Mouse (Mus musculus) kidney, adult 18-20 months (tissue): ENCODE results near the gene Pla2g15.
"Not testable (repeated sequence)": the region's sequence is repeated elsewhere in the genome, so short reads cannot be mapped to it uniquely, and the experiment has no call there.

Source experiments
- DNase-seq: peaks from one replicate; pipeline ENCODE4 v3.0.0; 2021

Pla2g15 gene

GRCm38 (mm10) chr8:106169934-106170480 is 19.8 kb downstream of the Pla2g15 start:
- DNase-seq, result no peak

GRCm38 (mm10) chr8:106173566-106173965 is 23.4 kb downstream of the Pla2g15 start:
- no peak for DNase-seq

- DNase-seq, result no peak
Measured at GRCm38 (mm10) chr8:106176891-106177290, 26.7 kb downstream of the Pla2g15 start.

- no peak for DNase-seq
Measured at GRCm38 (mm10) chr8:106177594-106177993, 27.4 kb downstream of the Pla2g15 start.

- DNase-seq, result no peak
Measured at GRCm38 (mm10) chr8:106178428-106178827, 28.2 kb downstream of the Pla2g15 start.

- peak; percentile 21 for DNase-seq
Measured at GRCm38 (mm10) chr8:106185628-106186270, 35.5 kb downstream of the Pla2g15 start.

- no peak for DNase-seq
Measured at GRCm38 (mm10) chr8:106186394-106186793, 36.2 kb downstream of the Pla2g15 start.

GRCm38 (mm10) chr8:106189162-106189561 is 39.0 kb downstream of the Pla2g15 start:
- no peak for DNase-seq

- DNase-seq, result no peak
Measured at GRCm38 (mm10) chr8:106191639-106192038, 41.4 kb downstream of the Pla2g15 start.

GRCm38 (mm10) chr8:106193162-106193561 is 43.0 kb downstream of the Pla2g15 start:
- no peak for DNase-seq

- no peak for DNase-seq
Measured at GRCm38 (mm10) chr8:106194062-106194461, 43.9 kb downstream of the Pla2g15 start.

- DNase-seq, result peak; percentile 23
Measured at GRCm38 (mm10) chr8:106198741-106199140, 48.5 kb downstream of the Pla2g15 start.

- not testable (repeated sequence) for DNase-seq
Measured at GRCm38 (mm10) chr8:106199596-106199995, 49.4 kb downstream of the Pla2g15 start.

GRCm38 (mm10) chr8:106210035-106210731 is 60.0 kb downstream of the Pla2g15 start:
- no peak for DNase-seq

GRCm38 (mm10) chr8:106210821-106211345 is 60.7 kb downstream of the Pla2g15 start, which contains the start of the genes Slc7a6os and Prmt7:
Gene Slc7a6os, minus strand, starts transcription at chr8:106210935.
Gene Prmt7, plus strand, starts transcription at chr8:106210936.
- DNase-seq, result peak; percentile 97

- no peak for DNase-seq
Measured at GRCm38 (mm10) chr8:106211421-106211820, 61.2 kb downstream of the Pla2g15 start.

- DNase-seq, result no peak
Measured at GRCm38 (mm10) chr8:106213959-106214358, 63.8 kb downstream of the Pla2g15 start.
